Mouse (Mus musculus): ENCODE data around the gene Il24.

Gene Il24

DNA sequence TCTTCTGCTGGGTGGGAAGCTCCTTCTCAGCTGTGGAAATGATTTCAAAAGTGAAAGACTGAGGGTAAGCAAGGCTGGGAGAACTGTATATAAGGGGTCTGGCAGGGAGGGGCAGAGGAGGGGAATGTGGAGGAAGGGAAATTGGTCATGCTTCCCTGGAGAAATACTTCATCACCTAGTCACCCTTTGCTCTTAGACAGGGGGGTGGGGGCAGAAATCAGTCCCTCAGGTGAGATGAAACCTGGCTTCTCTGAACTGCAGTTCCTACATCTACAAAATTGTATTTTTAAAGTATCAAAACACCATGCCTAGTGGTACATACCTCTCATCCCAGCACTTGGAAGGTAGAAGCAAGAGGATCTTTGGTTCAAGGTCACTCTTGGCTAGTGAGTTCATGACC is at the start of gene Il24:
TSS of gene Il24 (minus strand) at position 101 of the 400 bp plus-strand sequence.
- DNase-seq = no peak

DNA sequence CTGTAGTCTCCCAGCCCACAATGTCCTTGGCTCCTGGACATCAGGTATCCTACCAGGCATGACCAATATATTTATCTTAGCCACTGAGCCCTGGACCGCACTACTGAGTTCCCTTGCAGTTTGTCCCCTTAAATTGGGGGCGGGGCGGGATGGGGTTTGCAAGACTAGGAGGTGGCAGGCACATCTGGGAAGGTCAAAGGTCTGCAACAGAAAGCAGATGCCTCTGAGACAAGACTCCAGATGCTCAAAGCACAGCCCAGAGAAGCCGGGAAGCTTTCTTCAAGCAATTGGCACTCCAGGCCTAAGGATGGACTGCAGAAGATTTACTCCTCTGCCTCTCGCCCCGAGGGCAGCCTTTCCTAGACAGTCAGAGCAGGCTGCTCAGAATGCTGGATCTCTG is 49.1 kb upstream of the Il24 start:
- no peak for DNase-seq

DNA sequence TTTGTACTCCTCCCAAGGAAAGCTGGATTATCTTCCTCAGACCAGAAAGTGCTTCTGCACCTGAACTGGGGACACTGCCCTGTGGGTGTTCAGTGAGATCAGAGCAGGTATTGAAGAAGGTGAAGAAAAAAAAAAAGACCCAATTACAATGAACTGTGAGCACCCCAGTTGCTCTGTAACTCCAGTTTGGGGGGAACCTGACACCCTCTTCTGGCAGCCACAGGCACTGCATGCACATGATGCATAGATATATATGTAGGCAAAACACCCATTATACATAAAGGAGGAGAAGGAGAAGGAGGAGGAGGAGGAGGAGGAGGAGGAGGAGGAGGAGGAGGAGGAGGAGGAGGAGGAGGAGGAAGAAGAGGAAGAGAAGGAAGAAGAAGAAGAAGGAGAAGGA is 39.2 kb upstream of the Il24 start:
- no peak for DNase-seq

DNA sequence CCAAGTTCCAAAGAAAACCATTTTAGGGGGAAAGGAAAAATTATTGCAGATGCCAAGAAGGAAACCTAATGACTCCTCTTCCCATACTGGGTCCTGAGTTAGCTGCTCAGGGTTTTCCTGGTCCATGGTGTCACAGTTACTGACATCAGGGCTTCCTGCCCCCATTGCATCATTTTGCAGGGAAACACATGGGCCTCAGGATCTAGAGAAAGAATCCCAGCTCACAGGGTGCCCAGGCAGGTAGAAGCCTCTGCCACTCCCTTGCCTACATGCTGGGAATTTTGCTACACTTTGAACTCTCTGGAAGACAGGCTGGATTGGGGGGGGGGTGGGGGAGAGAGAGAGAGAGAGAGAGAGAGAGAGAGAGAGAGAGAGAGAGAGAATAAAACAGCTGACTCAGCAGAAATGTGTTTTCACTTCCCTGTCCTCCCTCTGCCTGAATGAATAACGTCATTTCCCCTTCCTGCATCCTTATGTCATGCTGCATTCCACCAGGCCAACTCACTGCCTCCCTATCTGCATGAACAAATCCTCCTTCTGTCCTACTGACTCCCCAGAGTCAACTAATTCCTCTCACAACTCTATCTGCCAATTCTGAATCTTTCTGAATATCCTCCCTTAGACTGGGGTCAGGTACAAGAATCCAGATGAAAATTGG is 31.2 kb upstream of the Il24 start:
- no peak for DNase-seq

DNA sequence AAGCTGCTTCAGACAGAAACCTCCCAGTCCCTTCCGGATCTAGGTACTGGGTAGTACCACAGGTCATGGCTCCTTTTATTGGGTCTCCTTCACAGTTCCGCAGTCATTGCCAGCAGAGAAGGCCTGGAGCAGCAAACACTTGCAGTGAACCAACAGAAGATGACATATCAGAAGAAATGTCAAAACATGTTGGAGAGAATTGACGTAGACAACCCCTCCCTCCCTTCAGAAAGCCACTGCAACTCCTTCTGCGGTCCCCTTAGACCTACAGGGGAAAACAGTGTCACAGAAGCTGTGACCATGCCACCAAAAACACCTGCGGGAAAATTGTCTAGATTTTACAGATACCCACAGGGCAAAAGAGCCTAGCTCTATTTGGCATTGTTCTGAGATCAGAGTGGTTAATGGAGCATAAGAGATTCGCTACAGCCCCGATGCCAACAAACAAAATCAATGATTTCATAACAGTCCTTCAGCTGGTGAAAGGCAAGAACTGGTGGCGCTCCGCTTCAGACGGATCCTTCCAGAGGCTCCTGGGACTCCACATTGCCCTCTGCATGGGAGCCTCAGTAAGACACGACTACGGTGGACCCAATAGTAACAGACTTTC is 24.3 kb upstream of the Il24 start, which contains the start of gene Il20:
TSS of gene Il20 (minus strand) at position 51 of the 610 bp plus-strand sequence.
- DNase-seq = no peak

DNA sequence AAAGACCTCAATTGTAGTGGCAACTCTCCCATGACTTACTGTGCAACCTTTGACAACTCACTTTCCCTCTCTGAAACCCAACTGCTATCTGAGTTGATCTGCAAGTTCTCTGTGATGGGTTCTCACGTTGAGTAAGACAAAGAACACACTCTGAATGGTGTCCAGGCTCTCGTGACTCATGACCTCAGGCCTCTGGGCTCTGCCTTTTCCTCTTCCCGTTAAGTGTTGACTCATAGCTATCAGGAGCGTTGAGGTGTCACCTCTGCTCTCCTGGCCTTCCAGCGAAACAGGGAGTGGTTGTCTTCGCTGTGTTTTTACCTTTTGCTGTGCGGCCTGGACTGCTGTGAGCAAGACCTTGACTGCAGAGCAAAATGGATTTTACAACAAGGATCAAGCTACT is 15.3 kb upstream of the Il24 start:
- no peak for DNase-seq

DNA sequence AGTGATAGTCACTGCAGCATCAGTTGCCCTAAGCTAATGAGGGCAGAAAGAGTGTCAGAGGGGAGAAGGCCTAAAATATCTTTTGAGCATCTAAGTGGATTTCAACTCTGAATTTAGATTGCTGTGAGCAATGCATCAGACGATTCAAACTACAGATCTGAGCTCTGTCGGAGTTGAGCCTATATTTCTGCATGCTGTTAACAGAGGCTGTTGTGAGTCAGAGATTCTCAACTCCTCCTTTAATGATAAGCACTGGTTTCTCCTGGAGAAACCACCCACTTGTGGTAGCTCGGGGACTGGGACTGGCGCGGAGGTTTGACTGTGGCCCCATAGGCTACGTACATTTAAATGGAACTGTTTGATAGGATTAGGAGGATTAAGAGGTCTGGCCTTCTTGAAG is 7.2 kb upstream of the Il24 start:
- no peak for DNase-seq

DNA sequence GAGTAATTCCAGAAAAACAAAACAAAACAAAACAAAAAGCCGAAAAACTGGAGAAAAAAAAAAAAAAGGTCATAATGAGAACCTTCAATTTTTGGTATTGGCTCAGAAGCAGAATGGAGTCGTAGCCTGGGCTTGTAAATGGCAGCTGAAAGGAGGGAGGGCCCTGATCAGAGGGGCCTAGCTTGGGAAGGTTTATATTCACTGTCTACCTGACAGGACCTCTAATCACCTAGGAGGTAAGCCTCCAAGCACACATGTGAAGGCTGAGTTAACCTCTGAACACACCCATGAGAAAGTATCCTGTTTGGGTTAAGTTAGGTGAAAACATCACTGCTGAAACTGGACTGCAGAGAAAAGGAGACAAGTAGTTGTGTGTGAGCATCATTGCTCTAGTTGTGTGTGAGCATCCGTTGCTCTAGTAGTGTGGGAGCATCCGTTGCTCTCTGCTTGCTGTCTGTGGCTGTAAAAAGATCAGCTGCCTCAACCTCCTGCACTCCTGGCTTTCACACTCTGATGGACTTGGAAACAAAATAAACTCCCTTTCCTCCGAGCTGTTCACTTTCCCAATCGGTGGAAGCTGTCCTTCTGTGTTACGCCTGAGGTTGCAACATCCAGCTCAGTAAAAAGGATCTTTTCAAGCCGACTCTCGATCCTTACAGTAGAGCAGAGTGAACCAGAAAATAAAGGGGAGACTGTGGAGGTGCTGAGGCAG is 6.2 kb upstream of the Il24 start:
- DNase-seq = no peak

DNA sequence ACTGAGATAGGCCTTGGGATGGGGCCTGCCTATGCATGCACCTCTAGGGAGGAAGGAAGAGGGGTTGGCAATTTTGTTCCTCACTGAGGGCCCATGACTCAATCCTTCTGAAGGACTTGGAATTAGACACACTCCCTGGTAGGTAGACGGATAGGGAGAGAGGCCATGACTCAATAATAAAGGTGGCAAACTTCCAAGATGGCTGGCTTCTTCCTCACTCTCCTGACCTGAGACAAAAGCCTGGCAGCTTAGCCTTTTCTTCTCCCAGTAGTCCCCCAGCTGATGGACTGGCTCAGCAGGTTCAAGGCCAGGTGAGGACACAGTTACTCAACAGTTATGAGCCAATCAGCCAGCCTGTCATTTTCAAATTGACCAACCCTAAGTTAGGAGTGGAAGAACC is 5.2 kb upstream of the Il24 start:
- DNase-seq = no peak

DNA sequence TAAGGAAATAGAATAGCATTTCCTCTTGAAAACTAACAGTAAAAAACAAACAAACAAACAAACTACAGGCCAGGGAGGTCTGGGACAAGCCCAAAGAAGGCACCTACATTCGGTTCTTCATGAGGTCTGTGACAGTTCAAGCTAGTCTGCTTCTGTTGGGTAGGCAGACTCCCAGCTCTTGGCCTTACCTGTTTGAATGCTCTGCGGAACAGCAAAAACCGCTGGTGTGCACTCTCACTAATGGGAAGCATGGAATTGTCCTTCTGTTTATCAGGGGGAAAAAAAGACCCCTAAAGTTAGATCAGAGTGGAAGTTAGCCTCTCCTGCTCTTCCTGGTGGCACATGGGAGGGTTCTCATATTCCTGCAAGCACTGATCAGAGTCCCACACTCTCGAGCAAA is 4.1 kb downstream of the Il24 start:
- DNase-seq = no peak

DNA sequence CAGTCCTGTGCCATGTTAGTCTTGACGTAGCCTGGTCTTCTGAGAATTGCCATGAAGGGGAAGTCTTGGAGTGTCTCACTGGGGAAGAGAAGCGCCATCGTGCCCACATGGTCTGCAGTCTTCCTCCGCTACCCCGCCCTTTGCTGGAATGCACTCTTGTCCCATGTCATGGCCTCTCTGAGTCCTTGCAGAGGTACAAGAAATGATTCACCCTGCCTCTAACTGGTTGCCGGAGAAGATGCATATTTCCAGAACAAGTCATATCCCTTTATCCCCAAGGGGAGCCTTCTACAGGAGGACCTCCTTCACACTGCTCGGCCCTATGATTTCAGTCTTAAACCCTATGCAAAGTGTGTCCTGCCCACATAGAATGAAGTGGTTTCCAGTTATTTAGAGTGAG is 7.3 kb downstream of the Il24 start:
- no peak for DNase-seq

DNA sequence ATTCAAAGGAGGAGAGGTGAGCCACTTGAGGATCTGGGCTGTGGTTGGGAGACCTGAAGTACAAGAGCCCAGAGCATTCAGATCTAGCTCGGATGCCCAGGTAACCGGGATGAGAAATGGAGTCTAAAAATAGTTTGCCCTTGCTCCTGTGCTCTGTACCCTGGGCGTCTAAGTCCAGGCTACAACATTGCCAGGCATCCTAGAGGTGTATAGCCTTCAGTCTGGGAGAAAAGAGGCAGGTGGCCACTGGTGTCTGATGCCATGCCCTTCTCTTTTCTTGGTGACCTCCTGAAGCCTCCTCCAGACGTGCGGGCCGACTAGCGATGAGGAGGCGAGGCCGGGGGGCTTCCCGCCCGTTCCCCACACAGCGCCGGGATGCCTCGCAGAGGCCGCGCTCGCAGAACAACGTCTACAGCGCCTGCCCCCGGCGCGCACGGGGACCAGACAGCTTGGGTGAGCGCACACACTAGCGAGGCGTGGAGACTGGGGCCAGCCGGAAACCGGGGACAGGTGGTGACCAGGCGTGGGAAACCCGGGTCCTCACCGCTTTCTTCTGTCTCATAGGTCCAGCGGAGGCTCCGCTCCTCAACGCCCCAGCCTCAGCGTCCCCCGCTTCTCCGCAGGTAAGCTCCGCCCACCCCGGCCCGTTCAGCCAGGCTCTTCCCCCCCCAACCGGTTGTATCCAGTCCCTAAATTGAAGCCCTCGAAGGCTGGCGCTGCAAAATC is 9.2 kb downstream of the Il24 start:
- DNase-seq = no peak

DNA sequence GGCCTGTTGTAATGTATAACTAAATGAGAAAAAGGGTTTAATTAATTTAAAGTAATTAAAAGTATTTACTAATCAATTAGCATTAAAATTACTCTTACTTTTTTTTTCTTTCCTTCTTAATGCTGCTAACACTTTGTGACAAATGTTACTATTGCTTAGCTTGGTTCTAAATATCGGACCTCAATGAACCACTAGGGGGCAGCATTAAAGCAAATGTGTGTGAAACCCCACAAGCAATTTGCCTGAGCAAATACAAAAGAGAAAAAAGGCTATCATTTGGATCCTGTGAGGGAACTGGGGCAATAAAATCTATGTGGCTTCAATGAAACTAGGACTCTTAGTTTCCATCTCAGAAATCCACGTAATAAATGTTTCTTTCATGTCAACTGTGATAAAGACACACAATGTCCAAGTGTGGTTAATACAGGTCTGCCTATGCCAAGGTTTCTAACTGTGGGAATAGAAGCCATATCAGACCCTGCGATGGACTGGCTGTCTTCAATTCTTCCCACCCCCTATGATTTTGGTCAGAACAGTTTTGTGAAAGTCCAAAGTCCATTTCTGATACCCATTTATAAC is 10.2 kb downstream of the Il24 start:
- peak; percentile 29 for DNase-seq

DNA sequence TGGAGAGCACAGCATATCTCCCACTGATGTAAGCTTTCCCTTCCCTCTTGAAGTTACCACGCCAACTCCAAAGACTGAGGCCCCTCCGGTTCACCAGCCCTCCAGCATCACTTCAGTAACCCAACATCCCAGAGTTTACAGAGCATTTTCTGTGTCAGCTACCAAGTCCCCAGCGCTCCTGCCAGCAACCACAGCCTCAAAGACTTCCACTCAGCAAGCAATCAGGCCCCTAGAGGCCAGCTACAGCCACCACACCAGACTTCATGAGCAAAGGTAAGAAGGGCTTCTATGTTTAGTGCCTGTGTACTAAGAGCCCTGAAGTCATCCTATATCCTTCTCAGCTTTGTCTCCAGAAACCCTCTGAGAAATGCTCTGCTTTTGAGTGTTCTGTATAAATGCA is 11.3 kb downstream of the Il24 start:
- no peak for DNase-seq

DNA sequence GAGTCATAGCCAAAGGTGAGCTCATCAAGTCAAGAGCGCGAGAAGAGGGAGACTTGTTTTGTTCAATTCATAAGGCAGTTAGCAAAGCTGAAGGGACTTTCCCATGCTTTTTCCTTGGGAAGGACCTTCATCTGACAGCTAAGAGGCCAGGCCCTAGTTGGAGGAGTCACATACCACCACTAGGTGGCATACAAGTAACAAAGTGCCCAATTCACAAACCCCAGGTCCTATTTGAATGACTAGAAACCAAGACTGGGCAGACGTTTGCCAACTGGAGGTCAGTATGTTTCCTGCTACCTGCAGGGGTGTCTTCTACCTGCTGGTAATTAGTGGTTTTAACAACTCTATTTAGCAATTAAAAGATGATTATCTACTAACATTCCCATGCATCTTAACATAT is 12.1 kb downstream of the Il24 start:
- peak; percentile 34 for DNase-seq

DNA sequence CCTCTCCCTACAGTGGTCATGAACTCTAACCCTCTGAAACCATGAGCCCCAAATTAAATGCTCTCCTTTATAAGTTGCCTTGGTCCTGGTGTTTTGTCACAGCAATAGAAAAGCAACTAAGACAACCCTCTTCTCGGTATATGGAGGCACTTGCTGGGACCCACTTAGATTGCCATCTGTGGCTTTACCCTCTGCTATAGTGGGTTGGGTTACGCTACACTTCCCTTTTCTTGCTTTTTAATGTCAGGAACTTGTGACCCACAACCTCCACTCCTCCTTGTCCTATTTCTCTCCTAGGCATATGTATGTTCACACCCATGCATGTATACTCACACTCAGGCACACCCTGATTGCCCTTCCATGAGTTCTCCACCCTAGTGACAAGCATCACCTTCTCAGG is 14.3 kb downstream of the Il24 start:
- no peak for DNase-seq

DNA sequence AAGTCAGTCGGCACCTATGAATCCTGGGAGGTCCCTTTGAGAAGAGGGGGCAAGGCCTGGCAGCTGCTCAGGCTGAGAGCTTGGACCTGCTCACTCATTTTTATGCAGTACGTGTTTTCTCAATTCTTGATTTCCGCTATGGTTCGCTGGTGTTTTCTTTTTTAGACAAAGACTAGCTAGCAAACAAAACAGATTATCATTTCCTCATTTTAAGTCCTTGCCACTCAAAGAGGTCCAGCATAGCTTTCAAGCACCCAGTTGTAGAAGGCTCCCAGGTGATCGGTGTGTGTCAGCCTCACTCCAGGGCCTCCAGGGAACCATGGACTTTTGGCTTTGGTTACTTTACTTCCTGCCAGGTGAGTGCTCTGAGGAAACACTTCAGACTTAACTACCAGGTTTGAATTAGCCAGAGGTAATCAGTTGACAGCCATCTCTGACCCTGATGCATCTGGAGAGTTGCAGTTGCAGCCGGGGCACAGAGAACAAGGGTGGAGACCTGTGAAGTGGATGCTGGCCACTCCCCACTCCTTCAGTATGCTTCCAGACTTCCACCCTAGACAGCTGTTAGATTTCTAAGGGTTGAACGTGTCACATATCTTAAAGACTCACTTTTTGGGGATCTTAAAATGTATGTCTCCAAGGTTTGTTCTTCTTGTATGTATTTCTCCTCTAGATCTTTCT is 21.6 kb downstream of the Il24 start, which contains the start of gene Fcmr:
TSS of gene Fcmr (plus strand) at position 129 of the 681 bp plus-strand sequence.
- no peak for DNase-seq

DNA sequence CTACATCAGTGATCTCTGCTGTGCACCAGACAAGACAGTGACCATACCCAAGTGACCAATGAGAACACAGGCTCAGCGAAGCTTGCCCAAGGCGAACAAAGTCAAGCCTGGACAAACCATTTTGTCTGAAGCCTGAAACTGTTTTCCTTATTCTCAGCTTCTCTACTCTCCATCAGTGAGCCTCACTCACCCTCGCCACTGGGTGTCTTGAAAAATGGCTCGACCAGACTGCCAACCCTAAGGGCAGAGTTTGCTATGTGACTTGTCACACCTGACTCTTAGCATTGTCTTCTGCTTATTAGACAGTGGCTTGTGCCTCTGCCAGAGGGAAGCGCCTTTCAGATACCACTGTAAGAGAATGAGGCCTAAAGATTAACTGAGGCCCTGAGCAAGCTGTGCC is 22.5 kb downstream of the Il24 start:
- DNase-seq = no peak

DNA sequence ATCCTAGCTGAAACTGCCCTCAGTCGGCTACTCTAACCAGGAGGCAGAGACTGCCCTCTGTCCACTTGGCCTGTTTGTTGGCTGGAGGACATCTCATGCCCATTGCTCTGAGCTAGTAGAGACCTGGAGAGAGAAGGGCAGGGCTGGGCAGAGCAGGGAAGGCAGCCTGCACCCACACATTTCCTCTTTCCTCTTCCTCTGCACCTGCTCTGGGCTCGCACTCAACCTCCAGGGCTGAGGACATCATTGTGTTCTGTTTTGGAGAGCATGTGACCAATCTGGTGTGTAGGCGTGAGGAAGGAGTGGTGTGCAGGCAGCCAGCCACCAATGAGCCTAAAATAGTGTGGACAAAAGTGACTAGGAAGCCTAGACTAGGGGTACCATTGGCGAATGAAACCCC is 23.0 kb downstream of the Il24 start:
- DNase-seq = no peak

DNA sequence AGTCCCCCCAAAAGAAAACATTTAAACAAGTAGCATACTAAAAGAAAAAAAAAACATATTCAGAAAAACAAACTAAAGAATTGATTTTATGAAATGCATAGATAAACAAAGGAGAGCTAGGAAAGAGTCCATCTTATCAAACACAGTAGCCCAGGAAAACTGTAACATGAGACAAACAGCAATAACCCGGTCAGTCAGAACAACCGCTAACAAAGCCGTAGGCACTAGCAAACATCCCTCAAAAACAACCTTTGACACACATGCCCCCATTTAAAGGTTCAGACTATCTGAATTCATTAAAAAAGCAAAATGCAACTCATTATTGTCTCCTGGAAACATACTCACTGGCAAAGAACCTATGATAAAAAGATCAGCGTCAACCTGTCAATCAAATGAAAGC is 29.8 kb downstream of the Il24 start:
- no peak for DNase-seq

DNA sequence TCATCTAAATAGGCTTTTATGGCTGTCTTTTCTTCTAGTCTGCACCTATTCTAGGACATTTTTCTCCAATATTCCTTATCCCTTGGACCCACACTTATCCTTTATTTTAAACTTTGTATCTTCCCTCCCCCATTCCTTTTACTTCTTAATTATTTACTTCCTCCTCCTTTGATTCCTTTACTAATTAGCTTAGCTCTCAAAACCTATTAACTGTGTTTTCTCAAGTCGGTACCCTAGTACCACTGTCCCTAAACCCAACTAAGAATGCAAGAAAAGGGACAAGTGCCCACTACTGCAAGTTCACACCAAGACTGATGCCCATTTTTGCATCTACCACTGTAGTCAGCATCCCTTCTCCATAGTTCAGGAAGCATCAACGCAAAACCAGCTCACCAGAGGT is 31.5 kb downstream of the Il24 start:
- no peak for DNase-seq

DNA sequence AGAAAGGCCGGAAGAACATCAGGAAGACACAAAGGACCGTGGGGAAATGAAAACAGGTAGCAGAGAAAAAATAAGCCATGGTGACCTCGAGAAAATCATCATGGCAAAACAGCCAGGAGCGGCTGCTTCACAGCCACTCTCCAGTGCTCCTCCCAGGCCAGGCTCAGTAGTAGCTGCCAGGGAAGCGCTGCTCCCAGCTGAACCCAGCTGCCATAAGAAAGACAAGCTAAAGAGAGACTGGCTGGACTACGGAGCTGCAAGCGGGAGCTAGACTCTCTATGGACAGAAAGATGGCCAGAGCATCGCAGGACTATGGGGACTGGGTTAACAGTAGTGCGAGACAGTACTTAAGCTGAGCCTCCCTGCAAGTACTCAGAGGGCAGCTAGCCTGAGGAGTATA is 32.4 kb downstream of the Il24 start:
- no peak for DNase-seq

DNA sequence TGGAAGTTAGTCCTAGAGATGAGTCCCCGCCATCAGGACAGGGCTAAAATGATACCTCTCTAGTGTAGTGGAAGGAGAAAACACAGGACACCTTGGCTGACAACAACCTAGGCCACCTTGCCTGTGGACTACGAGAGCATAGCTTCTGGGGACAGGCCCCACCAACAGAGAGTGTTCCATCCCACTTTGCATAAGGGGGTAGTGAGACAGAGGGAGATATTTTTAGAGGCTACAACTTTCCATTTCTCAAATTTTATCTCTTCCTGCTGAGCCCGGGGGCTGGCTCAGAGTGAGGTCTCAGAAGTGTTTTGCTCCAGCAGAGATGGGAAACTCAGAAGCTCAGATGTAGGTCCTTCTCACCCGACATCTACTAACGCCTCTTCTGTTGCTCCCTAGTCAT is 36.8 kb downstream of the Il24 start:
- DNase-seq = no peak

Measured in cerebellum, adult 11 months (tissue).